Mouse (Mus musculus) adrenal gland, postnatal 4 days (tissue): Measurements from ENCODE around the gene Tpmt. TPM values are rescaled to one million over a fixed set of nuclear protein-coding genes. Genes with fewer than 3 reads are reported as not detected.

Experiments used
- DNase-seq, 2 experiments: peaks; one replicate each; pipeline ENCODE4 v3.0.0; 2021 to 2022; ENCODE audit warnings: low spot score in 2 of 2, mixed read lengths in 2 of 2
- total RNA-seq, 2 experiments: library from RNA; stranded (reverse); gene quantifications; 2 replicates each; pipeline ENCODE4 v1.2.3; 2021

Gene Tpmt
- total RNA-seq, 2 experiments from 2014 or later, result 15.5 to 17.9 TPM

DNA sequence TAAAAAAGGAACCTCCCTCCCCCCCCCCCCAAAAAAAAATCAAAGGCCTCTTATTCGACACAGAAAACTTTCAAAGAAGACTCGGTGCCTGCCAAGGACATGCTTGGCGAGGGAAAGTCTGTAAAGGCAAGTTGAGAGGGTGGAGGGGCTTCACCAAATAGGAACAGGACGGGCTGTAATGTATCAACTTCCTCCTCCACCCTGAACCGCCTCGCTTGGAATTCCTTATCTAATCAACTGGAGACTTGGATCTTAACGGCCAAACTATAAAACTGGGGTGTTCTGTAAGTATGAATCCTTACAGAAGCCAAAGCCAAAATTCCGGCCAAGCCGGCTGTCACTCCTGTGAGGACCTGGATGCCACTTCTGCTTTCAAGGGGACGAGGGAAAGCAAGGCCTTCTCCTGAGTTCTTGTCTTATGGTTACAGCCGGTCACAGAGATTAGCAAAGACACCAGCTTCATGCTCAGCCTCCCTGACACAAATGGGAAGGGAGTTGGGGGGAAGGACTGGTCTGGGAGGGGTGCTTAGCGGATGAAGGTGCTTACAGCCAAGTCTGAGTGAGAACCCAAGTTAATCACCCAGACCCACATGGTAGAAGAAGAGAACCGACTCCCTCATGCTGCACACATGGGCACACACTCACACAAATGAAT, 64.6 kb downstream of the Tpmt start:
- DNase-seq, result no peak

DNA sequence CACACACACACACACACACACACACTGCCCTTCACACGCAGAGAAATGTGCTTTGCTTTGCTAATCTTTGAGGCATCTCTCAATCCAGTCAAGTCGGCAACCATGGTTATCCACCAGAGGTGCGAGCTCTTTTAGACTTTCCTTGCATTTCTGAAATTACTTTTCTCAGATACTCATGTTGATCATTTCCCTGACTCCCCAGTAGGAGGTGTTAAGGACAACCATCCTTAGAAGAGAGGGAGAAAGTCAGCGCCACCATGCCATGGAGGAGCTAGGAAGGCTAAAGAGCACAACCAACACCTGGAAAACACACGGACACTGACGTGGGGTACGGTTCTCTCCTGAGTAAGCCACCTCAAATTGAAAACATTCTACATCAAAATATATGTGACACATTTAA, 68.0 kb downstream of the Tpmt start:
- no peak for DNase-seq

DNA sequence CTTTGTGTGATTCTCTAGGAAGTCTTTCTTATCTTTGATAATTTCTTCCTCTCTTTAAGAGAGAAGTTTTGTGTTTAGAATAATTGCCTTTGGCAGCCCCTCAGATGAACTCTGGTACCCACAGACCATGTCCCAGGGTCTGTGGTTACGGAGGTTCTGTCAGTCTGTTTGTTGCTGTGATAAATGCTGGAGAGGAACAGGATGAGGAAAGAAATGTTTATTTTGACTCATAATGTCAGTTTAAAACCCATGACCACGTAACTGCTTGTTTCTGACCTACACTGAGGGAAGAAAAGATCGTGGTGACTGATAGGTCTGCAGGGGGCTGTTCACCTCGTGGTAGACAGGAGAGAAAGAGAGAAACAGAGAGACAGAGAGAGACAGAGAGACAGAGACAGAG, 68.6 kb downstream of the Tpmt start:
- no peak for DNase-seq

DNA sequence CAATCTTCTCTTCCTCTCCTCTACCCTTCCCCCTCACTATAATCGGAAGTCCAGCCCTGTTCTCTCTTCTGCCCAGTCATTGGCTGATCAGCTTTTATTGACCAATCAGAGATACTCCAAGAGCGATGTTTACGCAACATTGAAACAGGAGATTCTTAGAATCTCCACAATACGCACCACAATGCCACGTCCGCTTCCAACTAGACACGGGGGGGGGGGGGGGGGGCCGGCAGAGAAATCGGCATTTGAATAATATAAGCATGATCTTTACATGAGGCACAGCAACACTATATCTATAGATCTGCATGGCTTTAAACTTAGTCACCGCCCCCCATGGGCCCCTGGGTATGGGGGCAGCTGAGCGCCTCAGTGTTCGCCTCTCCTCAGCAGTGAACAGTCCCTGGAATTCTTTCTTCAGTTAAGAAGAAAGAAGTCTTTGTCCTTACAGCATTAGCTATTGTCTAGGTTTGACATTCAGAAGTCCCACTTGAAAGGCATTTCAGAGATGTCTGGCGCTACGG, 69.4 kb downstream of the Tpmt start:
- DNase-seq, result no peak

Other genes starting within 250 kb of the Tpmt start
- gene Kif13a, start 114.9 kb downstream of the Tpmt start, total RNA-seq, result 10 to 100 TPM; 37.2 to 43.2 TPM
- gene Nhlrc1, start 29.9 kb downstream of the Tpmt start, total RNA-seq, result 1 to 10 TPM; 5.1 to 6.1 TPM
- 10 to 100 TPM in 1 of 2 experiments, 1 to 10 TPM in 1; 9.5 to 12.0 TPM for gene Kdm1b, start 1.2 kb downstream of the Tpmt start, total RNA-seq
- 100 to 1,000 TPM; 122 to 142 TPM for gene Dek, start 61.5 kb upstream of the Tpmt start, total RNA-seq
- 1 to 10 TPM; 3.4 to 6.7 TPM for gene Rnf144b, start 77.9 kb upstream of the Tpmt start, total RNA-seq